Mouse (Mus musculus) MEL (cell line): ENCODE measurements around the gene Ints5. TPM values are rescaled to one million over a fixed set of nuclear protein-coding genes. Genes with fewer than 3 reads are reported as not detected.

Experiments
- DNase-seq: peaks from one replicate; pipeline ENCODE4 v3.0.0; 2011; ENCODE audit warnings: low read depth, low spot score
- H3K27ac ChIP-seq: 2 replicates; pipeline ENCODE4 v1.5.1; 2012; ENCODE audit warnings: low read depth, mild to moderate bottlenecking, control low read depth, low read length, moderate library complexity; ENCODE audit not compliant: control insufficient read depth
- H3K27me3 ChIP-seq, 2 experiments: fragments of 150-350 bp in 1 of 2; sonication (generic) in 1 of 2; 2 replicates each; pipeline ENCODE4 v1.6.1; 2012; ENCODE audit warnings: low read length in 2 of 2, mild to moderate bottlenecking in 2 of 2, improper control_type of control experiment in 1 of 2, moderate library complexity in 1 of 2; ENCODE audit not compliant: insufficient read depth in 2 of 2, control insufficient read depth in 1 of 2
- H3K36me3 ChIP-seq, 2 experiments: 2 replicates each; pipeline ENCODE4 v1.6.1; 2012 to 2014; ENCODE audit warnings: low read length in 2 of 2, improper control_type of control experiment in 1 of 2, inconsistent platforms in 1 of 2, mild to moderate bottlenecking in 1 of 2; ENCODE audit not compliant: insufficient read depth in 2 of 2, control insufficient read depth in 1 of 2
- H3K4me1 ChIP-seq, 2 experiments: fragments of 150-350 bp in 1 of 2; sonication (generic) in 1 of 2; 2 replicates each; pipeline ENCODE4 v1.6.1; 2012; ENCODE audit warnings: low read length in 2 of 2, improper control_type of control experiment in 1 of 2, mild to moderate bottlenecking in 1 of 2; ENCODE audit not compliant: insufficient read depth in 2 of 2, control insufficient read depth in 1 of 2
- H3K4me3 ChIP-seq, 2 experiments: fragments of 150-350 bp in 1 of 2; sonication (generic) in 1 of 2; 2 replicates each; pipeline ENCODE4 v1.5.1; 2012; ENCODE audit warnings: low read depth in 2 of 2, low read length in 2 of 2, mild to moderate bottlenecking in 2 of 2, moderate library complexity in 2 of 2, control low read depth in 1 of 2, improper control_type of control experiment in 1 of 2; ENCODE audit not compliant: control insufficient read depth in 1 of 2, insufficient read depth in 1 of 2
- H3K79me2 ChIP-seq: 2 replicates; pipeline ENCODE4 v1.6.1; 2012; ENCODE audit warnings: mild to moderate bottlenecking, low read length, moderate library complexity; ENCODE audit not compliant: control insufficient read depth, poor library complexity, insufficient read depth
- H3K9ac ChIP-seq: 2 replicates; pipeline ENCODE4 v1.6.1; 2012; ENCODE audit warnings: low read depth, mild to moderate bottlenecking, control low read depth, low read length, moderate library complexity; ENCODE audit not compliant: control insufficient read depth, poor library complexity, severe bottlenecking
- H3K9me3 ChIP-seq: fragments of 150-350 bp; sonication (generic); replicated peaks from 2 replicates; pipeline ENCODE4 v1.6.1; 2012; ENCODE audit warnings: mild to moderate bottlenecking, low read length, improper control_type of control experiment, moderate library complexity; ENCODE audit not compliant: insufficient read depth
- BHLHE40 ChIP-seq: IDR thresholded peaks from 2 replicates; pipeline ENCODE4 v1.6.1; 2012; ENCODE audit warnings: low read depth, mild to moderate bottlenecking, inconsistent platforms, low read length, improper control_type of control experiment, borderline replicate concordance
- CHD2 ChIP-seq: IDR thresholded peaks from 2 replicates; pipeline ENCODE4 v1.6.1; 2011; ENCODE audit warnings: low read length, improper control_type of control experiment
- CTCF ChIP-seq, 3 experiments: IDR thresholded peaks in 2 of 3; conservative IDR thresholded peaks in 1 of 3; 2 replicates each; pipeline ENCODE4 v1.5.1; 2011 to 2012; ENCODE audit warnings: low read length in 3 of 3, low read depth in 2 of 3, mild to moderate bottlenecking in 2 of 3, improper control_type of control experiment in 1 of 3, inconsistent platforms in 1 of 3, mixed read lengths in 1 of 3, moderate library complexity in 1 of 3; ENCODE audit not compliant: control insufficient read depth in 1 of 3, insufficient read depth in 1 of 3, poor library complexity in 1 of 3, severe bottlenecking in 1 of 3
- ELF1 ChIP-seq: IDR thresholded peaks from 2 replicates; pipeline ENCODE4 v1.6.1; 2014; ENCODE audit warnings: low read depth, mild to moderate bottlenecking, inconsistent platforms, low read length, improper control_type of control experiment, moderate library complexity
- HCFC1 ChIP-seq: IDR thresholded peaks from 2 replicates; pipeline ENCODE4 v1.6.1; 2012; ENCODE audit warnings: low read depth, mild to moderate bottlenecking, inconsistent platforms, low read length, improper control_type of control experiment, moderate library complexity
- KAT2A ChIP-seq: conservative IDR thresholded peaks from 2 replicates; pipeline ENCODE4 v1.6.1; 2012; ENCODE audit warnings: low read depth, low read length, improper control_type of control experiment, inconsistent platforms
- MAFK ChIP-seq: IDR thresholded peaks from 2 replicates; pipeline ENCODE4 v1.6.1; 2011; ENCODE audit warnings: low read depth, mild to moderate bottlenecking, low read length, improper control_type of control experiment, borderline replicate concordance
- MAX ChIP-seq: IDR thresholded peaks from 2 replicates; pipeline ENCODE4 v1.6.1; 2011; ENCODE audit warnings: low read length, improper control_type of control experiment
- MAZ ChIP-seq: IDR thresholded peaks from 2 replicates; pipeline ENCODE4 v1.6.1; 2012; ENCODE audit warnings: low read depth, mild to moderate bottlenecking, inconsistent platforms, low read length, improper control_type of control experiment
- MXI1 ChIP-seq: IDR thresholded peaks from 2 replicates; pipeline ENCODE4 v1.6.1; 2011; ENCODE audit warnings: mild to moderate bottlenecking, low read depth, low read length, improper control_type of control experiment
- MYC ChIP-seq: IDR thresholded peaks from 2 replicates; pipeline ENCODE4 v1.6.1; 2011; ENCODE audit warnings: low read depth, mild to moderate bottlenecking, low read length, improper control_type of control experiment, moderate library complexity
- NELFE ChIP-seq: IDR thresholded peaks from 2 replicates; pipeline ENCODE4 v1.6.1; 2011; ENCODE audit warnings: low read depth, low read length, improper control_type of control experiment
- POLR2A ChIP-seq, 2 experiments: IDR thresholded peaks; 2 replicates each; pipeline ENCODE4 v1.6.1; 2011 to 2012; ENCODE audit warnings: low read length in 2 of 2, mild to moderate bottlenecking in 2 of 2, control low read depth in 1 of 2, improper control_type of control experiment in 1 of 2, low read depth in 1 of 2, moderate library complexity in 1 of 2; ENCODE audit not compliant: control insufficient read depth in 1 of 2, insufficient read depth in 1 of 2, poor library complexity in 1 of 2
- POLR2AphosphoS2 ChIP-seq: IDR thresholded peaks from 2 replicates; pipeline ENCODE4 v1.6.1; 2011; ENCODE audit warnings: low read length, improper control_type of control experiment
- POLR2AphosphoS5 ChIP-seq: IDR thresholded peaks from 2 replicates; pipeline ENCODE4 v1.6.1; 2012; ENCODE audit warnings: low read depth, borderline replicate concordance, mild to moderate bottlenecking, inconsistent platforms, low read length, moderate library complexity, mixed read lengths
- RAD21 ChIP-seq: IDR thresholded peaks from 2 replicates; pipeline ENCODE4 v1.6.1; 2011; ENCODE audit warnings: mild to moderate bottlenecking, low read depth, low read length, improper control_type of control experiment
- RCOR1 ChIP-seq: IDR thresholded peaks from 2 replicates; pipeline ENCODE4 v1.6.1; 2012; ENCODE audit warnings: low read depth, mild to moderate bottlenecking, inconsistent platforms, low read length, improper control_type of control experiment
- SIN3A ChIP-seq: IDR thresholded peaks from 2 replicates; pipeline ENCODE4 v1.6.1; 2012; ENCODE audit warnings: low read length, improper control_type of control experiment, inconsistent platforms
- SMC3 ChIP-seq: IDR thresholded peaks from 2 replicates; pipeline ENCODE4 v1.6.1; 2011; ENCODE audit warnings: low read depth, low read length, improper control_type of control experiment
- TAL1 ChIP-seq: IDR thresholded peaks from 2 replicates; pipeline ENCODE4 v1.6.1; 2012; ENCODE audit warnings: mild to moderate bottlenecking, inconsistent platforms, low read length, moderate library complexity, mixed read lengths
- TBP ChIP-seq: IDR thresholded peaks from 2 replicates; pipeline ENCODE4 v1.8.0; 2011; ENCODE audit warnings: low read depth, low read length, improper control_type of control experiment
- TCF12 ChIP-seq: IDR thresholded peaks from 2 replicates; pipeline ENCODE4 v1.6.1; 2014; ENCODE audit warnings: low read depth, mild to moderate bottlenecking, inconsistent platforms, low read length, improper control_type of control experiment, moderate library complexity
- UBTF ChIP-seq: IDR thresholded peaks from 2 replicates; pipeline ENCODE4 v1.6.1; 2012; ENCODE audit warnings: low read depth, mild to moderate bottlenecking, inconsistent platforms, low read length, improper control_type of control experiment, moderate library complexity, borderline replicate concordance; ENCODE audit not compliant: insufficient read depth
- USF1 ChIP-seq: IDR thresholded peaks from 2 replicates; pipeline ENCODE4 v1.6.1; 2014; ENCODE audit warnings: low read depth, mild to moderate bottlenecking, inconsistent platforms, low read length, improper control_type of control experiment, moderate library complexity
- ZKSCAN1 ChIP-seq: IDR thresholded peaks from 2 replicates; pipeline ENCODE4 v1.6.1; 2012; ENCODE audit warnings: low read depth, mild to moderate bottlenecking, inconsistent platforms, low read length, improper control_type of control experiment, moderate library complexity
- ZMIZ1 ChIP-seq: IDR thresholded peaks from 2 replicates; pipeline ENCODE4 v1.6.1; 2012; ENCODE audit warnings: low read depth, mild to moderate bottlenecking, inconsistent platforms, low read length, improper control_type of control experiment, moderate library complexity
- ZNF384 ChIP-seq: IDR thresholded peaks from 2 replicates; pipeline ENCODE4 v1.6.1; 2012; ENCODE audit warnings: low read depth, mild to moderate bottlenecking, inconsistent platforms, low read length, improper control_type of control experiment
- polyA plus RNA-seq, 2 experiments: library from polyadenylated mRNA; stranded (reverse) in 1 of 2; unstranded in 1 of 2; fragments of >175 nt in 1 of 2; fragments of >200 nt in 1 of 2; gene quantifications; 2 replicates each; pipeline versions ENCODE4 v1.2.1 to v1.2.4; 2012; ENCODE audit warnings: low replicate concordance in 2 of 2, low read depth in 1 of 2; ENCODE audit not compliant: insufficient read length in 2 of 2, insufficient read depth in 1 of 2, missing spikeins in 1 of 2
- total RNA-seq: library from RNA; depleted of rRNA; stranded (reverse); fragments of 300-350 nt; gene quantifications from 2 replicates; pipeline ENCODE4 v1.2.3, GENCODE M21; 2012

Ints5 gene
- total and polyA plus RNA-seq, 3 experiments: 43.9 to 51.5 TPM; not detected in 1

DNA sequence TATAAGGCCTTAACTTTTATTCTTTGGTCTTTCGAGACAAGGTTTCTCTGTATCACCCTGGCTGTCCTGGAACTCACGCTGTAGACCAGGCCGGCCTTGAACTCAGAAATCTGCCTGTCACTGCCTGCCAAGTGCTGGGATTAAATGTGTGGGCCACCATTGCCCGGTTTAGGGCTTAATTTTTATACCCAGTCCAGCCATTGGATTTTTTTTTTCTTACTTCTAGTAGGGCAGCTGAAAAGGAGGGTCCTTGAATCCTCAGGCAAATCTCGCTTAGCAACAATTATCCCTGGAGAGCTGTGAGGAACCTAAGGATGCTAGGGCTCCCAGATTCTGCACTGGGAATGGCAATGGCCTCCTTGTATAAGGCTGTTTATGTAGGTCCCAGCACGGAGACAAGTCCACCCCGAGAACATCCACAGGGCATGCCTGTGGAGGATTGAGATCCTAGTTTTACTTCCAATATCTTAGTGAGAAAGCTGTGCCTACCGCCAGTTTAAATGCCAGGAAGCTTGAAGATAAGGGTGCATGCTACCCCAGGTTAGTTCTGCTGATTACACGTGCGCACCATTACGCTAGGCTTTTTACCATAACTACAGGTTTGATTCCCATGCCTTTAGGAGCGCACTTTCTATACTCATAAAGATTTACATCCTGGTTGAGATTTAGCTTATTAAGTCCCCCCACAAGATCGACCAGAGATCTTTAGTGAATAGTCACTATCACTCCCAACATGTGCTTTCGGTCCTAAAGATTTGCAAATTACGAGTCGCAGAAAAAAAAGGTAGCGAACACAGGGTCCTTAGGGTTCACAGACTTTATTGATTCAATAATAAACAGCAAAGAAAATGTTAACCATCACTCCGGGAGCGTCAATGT lies 5.0 kb upstream of the Ints5 start (continued):
- TF ChIP-seq MAZ (0 out of 2 replicates have a peak, but pooled peaks have one; percentile 65), SMC3 (peak; percentile 29; the same call in 1 of the 2 replicates), USF1 (no peak), KAT2A (peak; percentile 65), MYC (peak; percentile 97)

- H3K36me3 ChIP-seq: peaks cover 0 to 32% of the 10 kb centered on the region in 2 experiments; a peak in 2 of 4 replicates
- H3K79me2 ChIP-seq: peaks cover 35% of the 10 kb centered on the region
- peaks cover 0 to 13% of the 10 kb centered on the region in 2 experiments; a peak in 1 of 4 replicates for H3K4me1 ChIP-seq
- peak within 1 kb of the TSS; percentile 94 for H3K9ac ChIP-seq
- peak; percentile 98 for DNase-seq
- H3K4me3 ChIP-seq: peak within 1 kb of the TSS; percentile 75 to 85
- no peaks in the 10 kb centered on the region for H3K27me3 ChIP-seq
- TF ChIP-seq MAFK: no peak
- TF ChIP-seq POLR2AphosphoS5: peak; percentile 78; the same call in 1 of the 2 replicates
- TF ChIP-seq HCFC1: peak; percentile 89
- peak; percentile 58 for TF ChIP-seq MYC
- no peak for TF ChIP-seq CTCF (IDR thresholded peaks at IDR 0.05 in 2 of 3, conservative IDR thresholded peaks at IDR 0.05 in 1 of 3; ENCODE audit: control insufficient read depth in 1 of 3, insufficient read depth in 1 of 3, low read depth in 2 of 3, low read length in 3 of 3, poor library complexity in 1 of 3, severe bottlenecking in 1 of 3)
- no peak for TF ChIP-seq ZNF384
- TF ChIP-seq UBTF: no peak
- peak; percentile 99 for TF ChIP-seq NELFE
- no peak for TF ChIP-seq RAD21
- TF ChIP-seq MAX: peak; percentile 66; the same call in 1 of the 2 replicates
- TF ChIP-seq TBP: peak; percentile 99
- TF ChIP-seq POLR2AphosphoS2: peak; percentile 69; the same call in 1 of the 2 replicates
- TF ChIP-seq BHLHE40: peak; percentile 83; the same call in 1 of the 2 replicates
- TF ChIP-seq ZKSCAN1: no peak
- TF ChIP-seq TCF12: peak; percentile 76
- peak; percentile 58; the same call in 1 of the 2 replicates for TF ChIP-seq KAT2A
- TF ChIP-seq TAL1: no peak
- peak; percentile 75 for TF ChIP-seq MXI1
- TF ChIP-seq ZMIZ1: peak; percentile 95
- no peak for TF ChIP-seq CHD2
- TF ChIP-seq ELF1: peak; percentile 91
- TF ChIP-seq POLR2A (IDR thresholded peaks at IDR 0.05; ENCODE audit: control insufficient read depth in 1 of 2, insufficient read depth in 1 of 2, low read depth in 1 of 2, low read length in 2 of 2, poor library complexity in 1 of 2): peak; percentile 85 to 99; a peak in 3 of 4 replicates
- TF ChIP-seq USF1: peak; percentile 58; the same call in 1 of the 2 replicates
- TF ChIP-seq RCOR1: no peak
- peak; percentile 85; the same call in 1 of the 2 replicates for TF ChIP-seq SIN3A
- H3K9me3 ChIP-seq: no peaks in the 10 kb centered on the region
- H3K27ac ChIP-seq: peak within 1 kb of the TSS; percentile 91
Measured at GRCm38 (mm10) chr19:8888511-8889385, 4.1 kb upstream of the Ints5 start, which contains the start of the genes 1810009A15Rik and Gm49416. TSS of gene 1810009A15Rik (plus strand) at chr19:8888853. TSS of gene Gm49416 (plus strand) at chr19:8888926.
